Mouse (Mus musculus): Measurements from ENCODE around the gene St6galnac3.
A peak's percentile ranks its signal among the peaks of the same experiment; 100 is the strongest.

The St6galnac3 gene

GRCm38 (mm10) chr3:153690553-153690952 is 34.4 kb downstream of the St6galnac3 start:
- DNase-seq (ENCODE audit: low read depth, low spot score): no peak

- DNase-seq (ENCODE audit: low read depth, low spot score): no peak
Measured at GRCm38 (mm10) chr3:153689793-153690291, 35.1 kb downstream of the St6galnac3 start.

GRCm38 (mm10) chr3:153687896-153688295 is 37.1 kb downstream of the St6galnac3 start:
- no peak for DNase-seq (ENCODE audit: low read depth, low spot score)

- DNase-seq (ENCODE audit: low read depth, low spot score): no peak
Measured at GRCm38 (mm10) chr3:153684909-153685308, 40.1 kb downstream of the St6galnac3 start.

- no peak for DNase-seq (ENCODE audit: low read depth, low spot score)
Measured at GRCm38 (mm10) chr3:153682303-153682702, 42.7 kb downstream of the St6galnac3 start.

- DNase-seq (ENCODE audit: low read depth, low spot score): no peak
Measured at GRCm38 (mm10) chr3:153681720-153682119, 43.3 kb downstream of the St6galnac3 start.

- peak; percentile 96 for DNase-seq (ENCODE audit: low read depth, low spot score)
Measured at GRCm38 (mm10) chr3:153675832-153676231, 49.1 kb downstream of the St6galnac3 start.

- DNase-seq (ENCODE audit: low read depth, low spot score): peak; percentile 97
Measured at GRCm38 (mm10) chr3:153675073-153675472, 49.9 kb downstream of the St6galnac3 start.

GRCm38 (mm10) chr3:153674359-153674758 is 50.6 kb downstream of the St6galnac3 start:
- DNase-seq (ENCODE audit: low read depth, low spot score): no peak

GRCm38 (mm10) chr3:153673451-153673850 is 51.5 kb downstream of the St6galnac3 start:
- DNase-seq (ENCODE audit: low read depth, low spot score): peak; percentile 72

- no peak for DNase-seq (ENCODE audit: low read depth, low spot score)
Measured at GRCm38 (mm10) chr3:153670953-153671674, 53.9 kb downstream of the St6galnac3 start.

- DNase-seq (ENCODE audit: low read depth, low spot score): no peak
Measured at GRCm38 (mm10) chr3:153669737-153670435, 55.1 kb downstream of the St6galnac3 start.

GRCm38 (mm10) chr3:153669329-153669728 is 55.6 kb downstream of the St6galnac3 start:
- no peak for DNase-seq (ENCODE audit: low read depth, low spot score)

- DNase-seq (ENCODE audit: low read depth, low spot score): peak; percentile 72
Measured at GRCm38 (mm10) chr3:153668447-153669290, 56.3 kb downstream of the St6galnac3 start.

- no peak for DNase-seq (ENCODE audit: low read depth, low spot score)
Measured at GRCm38 (mm10) chr3:153664696-153665095, 60.3 kb downstream of the St6galnac3 start.

- DNase-seq (ENCODE audit: low read depth, low spot score): no peak
Measured at GRCm38 (mm10) chr3:153663841-153664427, 61.0 kb downstream of the St6galnac3 start.

- peak; percentile 75 for DNase-seq (ENCODE audit: low read depth, low spot score)
Measured at GRCm38 (mm10) chr3:153662796-153663195, 62.2 kb downstream of the St6galnac3 start.

GRCm38 (mm10) chr3:153661927-153662326 is 63.0 kb downstream of the St6galnac3 start:
- no peak for DNase-seq (ENCODE audit: low read depth, low spot score)

- DNase-seq (ENCODE audit: low read depth, low spot score): no peak
Measured at GRCm38 (mm10) chr3:153659575-153660168, 65.3 kb downstream of the St6galnac3 start.

- DNase-seq (ENCODE audit: low read depth, low spot score): peak; percentile 83
Measured at GRCm38 (mm10) chr3:153658051-153658777, 66.8 kb downstream of the St6galnac3 start.

Data from R1 (cell line).